Mouse (Mus musculus) c-Kit-positive CD71-negative TER-119-negative erythroid progenitor cells, embryonic 14.5 days (primary cell): ENCODE results near the gene Armc9.

Experiments used
- DNase-seq: peaks from one replicate; pipeline ENCODE4 v3.0.0-alpha.2; 2013; ENCODE audit warnings: low read depth

Armc9 gene

GRCm38 (mm10) chr1:86312269-86312668, 157.7 kb downstream of the Armc9 start:
- DNase-seq = no peak

- no peak for DNase-seq
Measured at GRCm38 (mm10) chr1:86313096-86313771, 158.7 kb downstream of the Armc9 start.

- DNase-seq = no peak
Measured at GRCm38 (mm10) chr1:86313772-86314125, 159.2 kb downstream of the Armc9 start.

- no peak for DNase-seq
Measured at GRCm38 (mm10) chr1:86320822-86321413, 166.3 kb downstream of the Armc9 start.
